Mouse (Mus musculus): ENCODE results near the gene Dnajb9. TPM values are rescaled to one million over a fixed set of nuclear protein-coding genes. Genes with fewer than 3 reads are reported as not detected.

The Dnajb9 gene
- total RNA-seq, 2 experiments from 2014 or later = 46.4 to 49.8 TPM

Other genes starting within 250 kb of the Dnajb9 start
- 18.9 and 30.2 TPM in 2 replicates for gene Pnpla8, start 11.0 kb upstream of the Dnajb9 start, total RNA-seq (2014; fragmentation: Nextera tagmentation)
- gene Pnpla8, start 11.0 kb upstream of the Dnajb9 start, total RNA-seq (2017) = 20.8 and 28.9 TPM in 2 replicates
- 1.5 TPM in 1 of 2 replicates, not detected in the other for gene Nrcam, start 118.6 kb upstream of the Dnajb9 start, total RNA-seq (2014; fragmentation: Nextera tagmentation)
- 0.13 and 0.67 TPM in 2 replicates for gene Nrcam, start 118.6 kb upstream of the Dnajb9 start, total RNA-seq (2017)

Data from granulocyte monocyte progenitor cell, adult 5-6 weeks (primary cell).